Mouse (Mus musculus): ENCODE measurements around the gene AI593442.

Gene AI593442

GRCm38 (mm10) chr9:52679362-52679947, at the start of gene AI593442:
AI593442 (minus strand) TSS chr9:52679780.
- DNase-seq (ENCODE audit: low read depth, low spot score), result peak; percentile 14

- no peak for DNase-seq (ENCODE audit: low read depth, low spot score)
Observed at GRCm38 (mm10) chr9:52728806-52729205, 49.2 kb upstream of the AI593442 start.

- no peak for DNase-seq (ENCODE audit: low read depth, low spot score)
Observed at GRCm38 (mm10) chr9:52722626-52723025, 43.0 kb upstream of the AI593442 start.

GRCm38 (mm10) chr9:52719562-52719961, 40.0 kb upstream of the AI593442 start:
- no peak for DNase-seq (ENCODE audit: low read depth, low spot score)

- no peak for DNase-seq (ENCODE audit: low read depth, low spot score)
Observed at GRCm38 (mm10) chr9:52680036-52680435, 456 bp upstream of the AI593442 start.

GRCm38 (mm10) chr9:52678839-52679215, 753 bp downstream of the AI593442 start:
- DNase-seq (ENCODE audit: low read depth, low spot score), result no peak

- DNase-seq (ENCODE audit: low read depth, low spot score), result peak; percentile 2
Observed at GRCm38 (mm10) chr9:52678179-52678838, 1.3 kb downstream of the AI593442 start.

- DNase-seq (ENCODE audit: low read depth, low spot score), result peak; percentile 61
Observed at GRCm38 (mm10) chr9:52676587-52676986, 3.0 kb downstream of the AI593442 start.

- DNase-seq (ENCODE audit: low read depth, low spot score), result no peak
Observed at GRCm38 (mm10) chr9:52675937-52676336, 3.6 kb downstream of the AI593442 start.

- DNase-seq (ENCODE audit: low read depth, low spot score), result no peak
Observed at GRCm38 (mm10) chr9:52661422-52661821, 18.2 kb downstream of the AI593442 start.

GRCm38 (mm10) chr9:52650341-52650951, 29.1 kb downstream of the AI593442 start:
- no peak for DNase-seq (ENCODE audit: low read depth, low spot score)

- DNase-seq (ENCODE audit: low read depth, low spot score), result no peak
Observed at GRCm38 (mm10) chr9:52645312-52645711, 34.3 kb downstream of the AI593442 start.

GRCm38 (mm10) chr9:52644626-52645025, 35.0 kb downstream of the AI593442 start:
- no peak for DNase-seq (ENCODE audit: low read depth, low spot score)

- no peak for DNase-seq (ENCODE audit: low read depth, low spot score)
Observed at GRCm38 (mm10) chr9:52644156-52644555, 35.4 kb downstream of the AI593442 start.

GRCm38 (mm10) chr9:52635991-52636390, 43.6 kb downstream of the AI593442 start:
- DNase-seq (ENCODE audit: low read depth, low spot score), result peak; percentile 57

- DNase-seq (ENCODE audit: low read depth, low spot score), result no peak
Observed at GRCm38 (mm10) chr9:52623926-52624325, 55.7 kb downstream of the AI593442 start.
